Mouse (Mus musculus): ENCODE measurements around the gene Zeb2.

Gene Zeb2

DNA sequence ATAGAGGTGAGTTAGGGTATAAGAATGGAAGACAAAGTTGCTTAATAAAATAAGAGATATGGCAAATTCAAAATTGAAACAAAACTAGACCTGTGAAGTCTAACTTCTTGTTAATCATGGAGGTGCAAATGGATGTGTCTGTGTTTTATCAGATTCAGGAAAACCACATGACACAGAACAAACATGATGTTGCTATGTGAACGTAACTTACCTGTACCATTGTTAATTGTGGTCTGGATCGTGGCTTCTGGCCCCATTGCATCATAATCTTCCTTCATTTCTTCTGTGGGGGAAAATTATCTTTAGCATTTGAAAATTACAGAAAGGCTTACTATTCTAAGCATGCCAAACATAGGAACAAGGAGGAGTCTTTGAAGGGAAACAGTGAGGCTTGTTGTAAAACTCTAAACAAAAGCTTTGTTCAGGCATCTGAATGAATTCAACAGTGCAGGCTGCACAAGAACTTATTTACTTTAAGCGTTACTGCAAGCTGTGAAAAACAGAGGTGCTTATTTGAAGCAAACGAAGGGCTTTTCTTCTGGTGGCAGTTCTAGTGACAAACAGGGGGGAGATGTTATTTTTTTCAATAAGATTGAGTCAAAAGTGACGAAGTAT lies 99.9 kb downstream of the Zeb2 start:
- no peak for DNase-seq (ENCODE audit: extremely low read depth, low read depth, low spot score)

DNA sequence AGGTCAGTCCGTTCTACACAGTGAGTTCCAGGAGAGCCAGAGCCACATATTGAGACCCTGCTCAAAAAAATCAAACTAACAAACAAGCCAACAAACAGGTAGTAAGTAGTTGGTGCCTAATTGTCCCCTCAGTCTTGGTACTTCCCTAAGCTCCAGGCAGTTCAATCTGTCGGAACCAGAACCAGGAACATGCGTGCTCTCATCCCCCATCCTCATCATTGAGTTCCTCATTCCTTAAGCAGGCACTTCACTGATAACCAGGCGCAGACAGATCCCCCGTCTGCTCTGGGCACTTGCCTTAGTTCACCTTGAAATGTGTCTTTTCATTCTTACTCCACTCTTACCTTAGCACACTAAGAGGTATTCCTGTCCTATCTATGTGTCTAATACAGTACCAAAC lies 103.9 kb downstream of the Zeb2 start:
- no peak for DNase-seq (ENCODE audit: extremely low read depth, low read depth, low spot score)

DNA sequence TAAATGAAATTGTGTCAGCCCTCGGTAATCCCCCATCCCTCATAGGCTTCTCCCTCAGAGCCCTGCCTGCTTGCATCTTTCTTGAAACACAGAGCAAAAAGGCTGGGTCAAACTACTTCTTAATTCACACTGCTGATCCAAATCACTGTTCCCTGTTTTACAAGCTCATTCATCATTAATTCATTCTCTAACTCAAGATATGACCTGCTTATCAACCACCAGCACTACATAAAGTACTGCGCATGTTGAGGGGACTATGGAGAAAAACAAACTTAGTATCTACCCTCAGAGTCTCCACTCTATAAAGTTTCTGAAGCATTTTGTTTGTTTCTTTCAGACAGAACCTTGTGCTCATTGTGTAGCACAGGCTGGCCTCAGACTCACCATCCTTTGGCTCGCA lies 104.5 kb downstream of the Zeb2 start:
- DNase-seq (ENCODE audit: extremely low read depth, low read depth, low spot score): no peak

DNA sequence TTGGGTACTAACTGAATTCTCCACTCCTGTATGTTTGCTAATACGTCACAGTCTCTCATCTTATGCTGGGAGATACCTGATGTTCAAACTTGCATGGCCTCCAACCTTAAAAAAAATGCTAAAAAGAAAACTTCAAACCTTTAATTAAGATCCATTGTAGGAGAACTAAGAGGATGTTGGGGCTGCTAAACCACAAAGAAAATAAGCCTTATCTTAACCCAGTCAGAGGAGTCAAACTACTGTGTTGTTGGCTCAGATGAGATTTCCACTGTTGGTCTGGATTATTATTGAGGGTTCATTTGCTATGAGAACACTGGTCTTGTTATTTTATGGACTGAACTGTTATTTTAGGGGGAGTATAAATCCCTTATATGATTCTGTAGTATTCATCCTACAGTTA lies 106.5 kb downstream of the Zeb2 start:
- DNase-seq (ENCODE audit: extremely low read depth, low read depth, low spot score): no peak

DNA sequence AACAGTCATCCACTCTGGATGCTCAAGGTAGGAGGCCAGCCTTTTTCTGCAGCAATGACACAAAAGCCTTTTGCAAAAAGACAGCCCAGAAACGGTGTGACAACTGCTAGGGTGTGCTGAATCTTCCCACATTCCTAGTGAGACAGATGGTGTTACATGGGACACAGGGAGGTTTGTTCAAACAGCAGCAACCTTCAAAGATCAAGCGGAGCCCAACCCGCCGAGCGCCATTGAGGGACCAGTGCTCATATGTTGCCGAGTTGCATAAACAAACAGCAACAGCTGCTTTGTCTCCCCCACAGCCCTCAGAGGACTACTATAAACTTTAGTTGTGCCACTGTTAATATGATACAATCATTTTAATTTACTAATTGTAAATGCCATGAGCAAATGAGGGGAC lies 117.3 kb downstream of the Zeb2 start:
- no peak for DNase-seq (ENCODE audit: extremely low read depth, low read depth, low spot score)

DNA sequence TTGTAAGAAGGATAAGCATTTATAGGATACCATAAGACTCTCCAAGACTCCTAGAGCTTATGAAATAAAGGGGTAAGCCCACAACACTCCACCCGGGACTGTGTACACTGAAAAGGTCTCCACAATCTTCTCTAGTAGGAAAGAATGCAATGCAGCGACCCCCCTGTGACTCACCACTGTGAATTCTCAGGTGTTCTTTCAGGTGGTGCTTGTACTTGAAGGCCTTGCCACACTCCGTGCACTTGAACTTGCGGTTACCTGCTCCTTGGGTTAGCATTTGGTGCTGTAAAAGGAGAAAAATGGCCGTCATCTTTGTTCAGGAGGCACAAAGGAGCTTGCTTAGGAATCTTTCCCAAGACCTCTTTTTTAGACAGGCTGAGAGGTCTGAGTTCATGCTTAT lies 118.5 kb downstream of the Zeb2 start:
- DNase-seq (ENCODE audit: extremely low read depth, low read depth, low spot score): no peak

DNA sequence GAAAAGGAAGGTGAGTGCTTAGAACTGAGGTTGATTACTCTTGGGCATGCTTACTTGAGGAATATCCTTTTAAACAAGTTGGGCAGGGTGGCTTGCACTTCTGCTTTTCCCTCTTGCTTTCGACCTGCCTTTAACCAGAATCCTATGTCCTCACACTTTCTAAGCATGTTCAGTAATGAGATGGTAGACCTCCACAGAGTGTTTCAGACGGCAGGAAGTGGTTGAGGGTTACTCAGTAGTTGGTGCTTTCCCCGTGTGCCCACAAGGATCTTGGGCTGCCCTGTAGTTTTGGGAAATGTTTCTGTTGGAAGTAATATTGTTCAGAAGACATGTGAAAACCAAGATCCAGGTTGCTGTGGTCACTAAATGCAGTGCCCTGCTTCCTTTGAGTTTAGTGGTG lies 135.5 kb downstream of the Zeb2 start:
- DNase-seq (ENCODE audit: extremely low read depth, low read depth, low spot score): no peak

DNA sequence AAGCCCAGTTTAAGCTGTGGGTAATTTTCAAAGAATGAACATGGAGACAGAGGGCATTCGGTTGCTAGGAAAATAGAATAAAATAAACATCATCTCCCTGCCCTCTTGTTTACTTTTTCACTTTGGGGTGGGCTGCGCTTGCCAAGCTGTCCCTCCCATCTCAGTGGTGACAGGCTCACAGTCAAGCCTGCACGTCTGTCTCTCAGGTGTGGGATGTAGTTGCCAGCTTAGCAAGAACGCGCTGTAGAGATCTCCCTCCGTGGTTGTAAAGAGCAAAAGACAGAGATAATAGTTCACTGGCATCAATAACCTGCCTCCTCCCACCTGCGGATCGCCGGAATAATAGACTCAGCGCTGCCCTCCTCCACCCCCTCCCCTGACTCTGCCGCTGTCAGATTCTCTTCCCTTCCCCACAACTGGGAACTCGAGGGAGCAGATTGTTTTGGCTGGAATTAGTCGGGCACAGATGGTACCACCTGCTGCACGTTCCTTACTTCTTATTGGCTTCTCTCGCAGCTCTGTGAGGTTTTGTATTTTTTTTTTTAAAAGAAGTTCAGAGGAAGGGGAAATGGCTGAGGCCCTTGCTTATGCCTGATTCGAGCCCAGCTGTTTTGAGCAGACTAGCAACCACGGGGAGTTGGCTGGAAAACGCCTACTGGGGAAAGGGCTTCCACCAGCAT lies 138.0 kb downstream of the Zeb2 start:
- DNase-seq (ENCODE audit: extremely low read depth, low read depth, low spot score): no peak

DNA sequence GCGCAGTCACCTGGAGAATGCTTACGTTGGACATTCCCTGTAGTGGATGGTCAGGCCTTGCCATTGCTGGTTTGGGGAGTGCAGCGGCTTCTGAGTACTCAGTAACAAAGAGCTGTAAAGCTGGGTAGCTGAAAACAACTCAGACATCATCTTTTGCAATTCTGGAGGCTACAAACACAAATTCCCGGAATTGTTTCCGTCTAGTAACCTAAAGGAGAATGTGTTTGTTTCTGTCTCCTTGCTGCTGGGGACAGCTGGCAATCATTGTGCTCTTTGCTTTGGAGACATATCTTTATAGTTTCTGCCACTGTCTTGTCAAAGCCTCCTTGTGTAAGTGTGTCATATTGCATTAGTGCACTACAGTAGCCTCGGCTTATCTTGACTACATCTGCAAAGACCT lies 139.2 kb downstream of the Zeb2 start:
- DNase-seq (ENCODE audit: extremely low read depth, low read depth, low spot score): no peak

DNA sequence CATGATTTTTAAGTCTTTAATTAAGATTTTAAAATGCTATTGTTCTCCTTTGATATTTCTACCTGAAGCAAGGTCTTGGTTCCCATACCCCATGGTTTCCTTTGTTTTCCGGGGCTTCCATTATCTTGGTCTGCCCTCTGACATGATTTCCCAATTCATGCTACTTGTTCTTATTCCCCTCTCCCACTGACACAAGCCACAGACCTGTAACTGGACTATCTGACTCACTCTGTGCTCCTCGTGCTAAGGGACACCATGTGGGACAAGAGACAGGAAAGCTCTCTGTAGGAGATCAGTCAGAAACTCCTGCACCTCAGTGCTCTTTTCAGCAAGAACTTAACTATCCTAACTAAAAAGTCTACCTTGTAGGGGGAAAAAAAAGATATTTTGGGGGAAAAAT lies 139.6 kb downstream of the Zeb2 start:
- DNase-seq (ENCODE audit: extremely low read depth, low read depth, low spot score): no peak

DNA sequence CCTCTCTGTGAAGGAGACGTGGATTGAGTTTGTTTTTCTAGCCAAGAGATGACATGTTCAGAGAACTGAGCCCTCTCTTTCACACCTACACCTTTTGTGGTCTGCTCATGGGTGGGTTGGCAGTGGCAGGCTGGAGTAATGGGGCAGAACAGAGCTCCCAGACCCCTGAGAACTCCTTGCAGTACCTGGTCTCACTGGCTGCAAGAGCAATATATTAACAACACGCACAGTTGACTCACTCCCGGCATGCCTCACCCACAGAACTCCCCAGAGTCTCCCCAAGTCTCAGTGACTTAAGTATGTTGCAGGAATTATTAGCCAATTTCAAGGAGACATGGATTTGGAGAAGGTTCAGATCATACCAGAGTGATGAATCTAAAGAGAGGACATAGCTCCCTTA lies 140.1 kb downstream of the Zeb2 start:
- no peak for DNase-seq (ENCODE audit: extremely low read depth, low read depth, low spot score)

DNA sequence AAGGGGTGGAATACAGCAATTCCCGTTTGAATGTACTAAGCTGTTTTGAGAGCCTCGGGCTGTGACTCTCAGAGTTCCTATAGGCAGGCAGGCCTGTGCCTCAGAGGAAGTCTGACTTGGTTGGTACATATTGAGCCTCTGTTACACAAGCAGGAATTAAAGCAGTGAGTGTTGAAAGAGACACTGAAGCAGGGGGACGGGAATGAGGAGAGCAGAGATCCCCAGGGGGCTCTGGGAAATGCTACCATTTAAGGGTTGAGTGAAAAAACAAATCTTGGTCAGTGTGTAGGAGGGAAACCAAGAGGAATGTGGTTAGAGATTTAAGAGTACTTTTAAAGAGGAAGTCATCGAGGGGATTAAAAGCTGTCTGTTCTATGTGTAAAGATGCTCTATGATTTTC lies 140.7 kb downstream of the Zeb2 start:
- no peak for DNase-seq (ENCODE audit: extremely low read depth, low read depth, low spot score)

DNA sequence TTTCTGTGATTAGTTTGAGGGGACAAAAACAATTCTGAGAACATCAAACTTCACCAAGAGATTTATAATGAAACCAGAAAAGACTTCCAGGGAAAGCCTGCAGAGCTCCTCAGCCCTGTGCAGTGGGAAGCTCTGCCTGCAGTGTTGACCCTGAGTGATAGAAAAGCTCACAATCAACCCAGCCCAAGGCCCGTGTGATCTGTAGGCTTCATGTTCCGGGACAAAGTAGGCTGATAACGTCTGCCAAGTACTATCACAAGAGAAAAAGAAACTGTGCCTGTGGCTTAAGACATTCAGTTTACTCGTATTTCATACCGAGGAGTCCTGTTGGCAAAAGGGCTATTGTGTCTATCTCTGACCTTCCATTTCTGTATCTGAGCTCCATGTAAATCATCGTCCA lies 143.4 kb downstream of the Zeb2 start:
- no peak for DNase-seq (ENCODE audit: extremely low read depth, low read depth, low spot score)

DNA sequence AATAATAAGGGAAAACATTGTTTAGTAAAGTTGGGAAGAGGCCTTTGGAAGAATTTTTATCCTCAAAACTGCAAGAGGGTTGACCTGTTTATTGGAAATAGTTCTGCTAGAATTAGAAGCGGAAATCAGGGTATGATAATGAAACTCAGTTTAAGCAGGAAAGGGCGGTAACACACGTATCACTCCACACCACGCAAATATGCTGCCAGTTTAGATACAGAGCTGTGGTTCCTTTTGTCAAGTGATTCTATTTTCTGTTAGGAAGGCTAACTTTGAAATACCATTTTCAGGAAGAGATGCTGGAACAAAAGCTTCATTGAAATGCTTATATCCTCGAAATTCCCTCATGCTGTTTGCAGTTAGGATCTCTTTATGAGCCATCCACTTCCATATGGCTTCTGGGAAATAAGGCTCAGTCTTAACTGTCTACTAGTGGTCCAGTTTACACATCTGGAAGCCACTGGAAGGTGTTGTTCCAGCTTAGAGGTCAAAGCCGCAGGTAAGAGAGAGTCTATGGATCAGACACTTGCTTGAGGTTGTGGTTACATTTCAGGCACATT lies 147.0 kb downstream of the Zeb2 start:
- no peak for DNase-seq (ENCODE audit: extremely low read depth, low read depth, low spot score)

DNA sequence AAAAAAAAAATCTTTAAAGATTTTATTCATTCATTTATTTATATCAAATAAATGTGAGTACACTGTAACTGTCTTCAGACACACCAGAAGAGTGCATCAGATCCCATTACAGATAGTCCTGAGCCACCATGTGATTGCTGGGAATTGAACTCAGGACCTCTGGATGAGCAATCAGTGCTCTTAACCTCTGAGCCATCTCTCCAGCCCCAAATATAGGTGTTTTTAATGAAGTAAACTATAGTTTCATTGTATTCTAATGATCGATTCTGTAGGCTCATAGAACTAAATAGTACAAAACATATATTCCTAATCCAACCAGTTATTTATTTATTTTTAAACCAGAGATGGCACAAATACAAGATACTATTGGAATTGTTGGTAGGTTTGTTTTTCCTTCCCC lies 147.6 kb downstream of the Zeb2 start:
- no peak for DNase-seq (ENCODE audit: extremely low read depth, low read depth, low spot score)

DNA sequence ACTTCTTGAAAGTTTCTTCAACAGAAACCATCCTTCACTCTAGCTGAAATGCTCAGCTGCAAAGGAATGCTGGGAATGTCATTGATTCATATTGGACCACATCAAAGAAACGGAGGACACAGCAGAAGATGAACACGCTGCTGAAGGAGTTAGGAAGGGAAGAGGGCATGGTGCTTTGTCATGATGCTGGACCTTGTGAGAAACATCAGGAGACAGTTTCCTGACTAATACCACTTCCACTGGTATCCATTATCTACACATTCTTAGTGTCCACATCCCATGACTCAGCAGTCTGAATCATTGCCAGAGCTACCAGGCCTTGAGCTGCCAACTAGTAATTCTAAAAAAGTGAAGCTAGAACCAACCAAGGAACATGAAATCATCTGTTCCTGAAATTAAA lies 148.0 kb downstream of the Zeb2 start:
- no peak for DNase-seq (ENCODE audit: extremely low read depth, low read depth, low spot score)

DNA sequence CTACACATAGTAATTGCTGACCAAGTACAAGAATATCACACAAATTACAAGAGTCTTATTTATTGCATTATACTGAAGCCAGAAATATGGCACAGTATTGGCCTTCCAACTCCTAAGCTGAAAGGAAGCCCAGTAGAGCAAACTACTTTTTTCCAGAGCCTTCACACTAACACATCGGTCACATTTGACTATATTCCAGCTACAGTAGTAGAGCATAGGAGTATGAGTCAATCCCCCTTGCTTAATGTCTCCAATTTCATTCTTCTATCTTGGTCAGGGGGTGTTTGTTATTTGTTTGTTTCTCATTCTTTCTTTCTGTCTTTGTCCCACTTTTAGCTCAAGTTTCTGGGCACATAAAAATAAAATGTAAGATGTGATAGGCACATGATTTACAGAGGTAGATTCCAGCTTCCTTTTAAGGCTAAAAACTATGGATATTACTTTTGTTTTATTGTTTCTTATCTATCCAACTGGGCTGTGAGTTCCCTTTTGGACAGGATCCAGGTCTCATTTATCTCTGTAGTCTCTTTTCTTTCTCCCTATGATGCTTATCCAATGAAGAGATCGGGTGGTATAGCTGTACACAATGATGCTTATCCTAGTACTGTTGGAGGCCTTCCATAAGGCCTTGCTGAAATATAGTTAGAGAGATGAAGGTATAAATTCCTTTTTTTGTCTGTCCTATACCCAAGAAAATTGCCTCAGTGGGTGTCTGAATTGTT lies 151.2 kb downstream of the Zeb2 start:
- no peak for DNase-seq (ENCODE audit: extremely low read depth, low read depth, low spot score)

DNA sequence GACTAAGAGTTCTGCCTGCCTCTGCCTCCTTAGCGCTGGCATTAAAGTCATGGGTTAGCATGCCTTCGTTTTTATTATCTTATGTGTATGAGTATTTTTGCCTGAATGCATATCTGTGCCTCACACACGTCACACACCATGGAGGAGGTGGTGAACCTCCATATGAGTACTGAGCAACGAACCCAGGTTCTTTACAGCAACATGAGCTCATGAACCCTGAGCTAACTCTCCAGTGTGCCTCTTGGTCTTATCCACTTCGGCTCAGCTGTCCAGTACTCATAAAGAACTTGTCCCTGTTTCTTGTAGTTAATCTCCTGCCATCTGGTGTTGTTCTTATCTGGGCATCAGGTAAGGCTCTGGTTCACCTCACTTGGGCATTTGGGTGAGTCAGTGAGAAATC lies 154.6 kb downstream of the Zeb2 start:
- DNase-seq (ENCODE audit: extremely low read depth, low read depth, low spot score): no peak

DNA sequence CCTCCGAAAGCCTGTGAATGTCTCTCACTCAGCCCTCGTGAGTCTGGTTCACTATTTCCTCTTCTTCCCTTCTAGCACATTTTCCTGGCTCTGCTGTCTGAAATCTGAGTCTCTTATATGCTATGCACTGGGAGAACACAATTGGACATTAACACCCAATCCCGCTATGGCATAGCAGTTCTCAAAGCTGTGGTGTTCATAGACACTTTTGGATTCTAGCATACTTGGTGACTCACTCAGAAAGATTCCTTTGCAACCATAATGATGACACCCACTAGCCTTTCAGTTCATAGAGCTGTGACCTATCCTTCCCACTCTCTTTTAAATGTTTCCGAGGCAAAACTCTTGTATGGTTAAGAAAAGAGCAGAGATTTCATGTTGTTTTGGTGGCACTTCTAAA lies 156.0 kb downstream of the Zeb2 start:
- no peak for DNase-seq (ENCODE audit: extremely low read depth, low read depth, low spot score)

DNA sequence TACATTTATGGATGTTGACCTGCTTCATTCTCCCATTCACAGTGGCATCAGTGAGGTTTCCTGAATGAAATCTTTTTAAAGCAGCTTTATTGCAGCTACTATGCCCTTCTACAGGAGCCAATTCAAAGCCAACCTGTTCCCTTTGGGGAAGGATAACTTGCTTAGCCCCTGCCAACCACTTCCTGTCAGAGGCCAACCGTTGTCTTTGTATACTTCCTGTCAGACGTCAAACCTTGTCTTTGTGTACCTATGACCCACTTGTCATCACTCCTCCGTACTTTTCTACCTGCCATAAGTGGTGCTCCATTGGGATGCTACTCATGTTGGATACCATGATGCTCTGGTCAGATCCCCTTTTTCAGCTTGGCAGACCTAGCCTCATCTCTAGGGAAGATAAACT lies 156.6 kb downstream of the Zeb2 start:
- DNase-seq (ENCODE audit: extremely low read depth, low read depth, low spot score): no peak

DNA sequence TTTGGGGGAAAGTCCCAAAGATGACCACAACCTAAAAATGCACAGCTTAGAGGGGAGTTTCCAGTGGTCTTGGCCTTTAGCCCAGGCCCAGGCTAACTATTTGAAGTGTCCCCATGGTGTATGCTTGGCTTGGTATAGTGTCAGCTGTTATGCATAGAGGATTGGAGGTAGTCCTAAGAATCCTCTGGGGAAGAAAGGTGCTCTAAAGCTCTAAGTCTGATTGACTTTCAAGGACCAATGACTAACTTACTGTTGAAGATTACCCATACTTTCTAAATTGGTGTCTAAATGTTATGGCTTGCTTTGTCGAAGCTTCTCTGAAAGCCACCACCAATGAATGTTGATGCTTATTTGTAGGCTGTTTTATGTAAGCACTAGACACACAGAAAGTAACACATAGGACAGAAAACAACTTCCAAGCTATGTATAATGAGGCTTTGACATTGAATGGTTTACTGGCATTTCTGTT lies 159.8 kb downstream of the Zeb2 start:
- no peak for DNase-seq (ENCODE audit: extremely low read depth, low read depth, low spot score)

DNA sequence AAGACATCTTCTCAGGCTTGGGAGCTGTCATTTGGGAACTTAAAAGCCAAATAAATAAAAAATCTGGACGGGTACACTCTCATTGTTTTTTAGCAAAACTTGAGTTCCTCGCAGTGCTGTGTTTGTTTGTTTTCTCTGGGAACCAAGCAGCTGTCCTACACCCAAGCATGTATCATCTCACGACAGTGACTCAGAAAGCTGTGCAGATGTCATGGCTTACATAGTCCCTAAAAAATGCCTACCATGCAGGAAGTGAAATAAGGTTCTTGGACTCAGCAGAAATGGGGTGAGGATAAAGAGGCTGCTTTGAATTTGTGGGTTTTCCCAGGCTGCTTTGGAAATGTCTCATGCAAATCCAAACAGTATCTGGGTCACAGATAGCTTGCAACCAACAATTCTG lies 161.0 kb downstream of the Zeb2 start:
- DNase-seq (ENCODE audit: extremely low read depth, low read depth, low spot score): no peak

Measured in fat pad, adult 2 months (tissue).